Mouse (Mus musculus) megakaryocyte, adult 5-6 weeks (primary cell): ENCODE data around the gene Insm2. TPM values are rescaled to one million over a fixed set of nuclear protein-coding genes. Genes with fewer than 3 reads are reported as not detected.

Experiments
- ATAC-seq: 2 replicates; pipeline ENCODE4 v1.8.0; 2016; ENCODE audit warnings: mild to moderate bottlenecking, inconsistent platforms; ENCODE audit not compliant: poor library complexity, severe bottlenecking
- total RNA-seq, 2 experiments: library from RNA; stranded (forward) in 1 of 2; stranded (reverse) in 1 of 2; fragments of 153-499, 151-499 nt in 1 of 2; fragments of 221-1000, 200-1000 nt in 1 of 2; gene quantifications; 2 replicates each; pipeline versions ENCODE4 v1.2.3 to v1.2.4; 2015 to 2017

Insm2 gene
- total RNA-seq, 2 experiments from 2014 or later, result not detected

GRCm38 (mm10) chr12:55600503-55600994 is 1.3 kb downstream of the Insm2 start:
- ATAC-seq, result 0 out of 2 replicates have a peak, but pooled peaks have one; percentile 5

- no peak for ATAC-seq
These were observed 5.2 kb downstream of the Insm2 start for GRCm38 (mm10) chr12:55604411-55604810.

GRCm38 (mm10) chr12:55607902-55608301 is 8.7 kb downstream of the Insm2 start:
- no peak for ATAC-seq

- no peak for ATAC-seq
These were observed 11.6 kb downstream of the Insm2 start for GRCm38 (mm10) chr12:55610812-55611211.

GRCm38 (mm10) chr12:55620321-55620720 is 21.1 kb downstream of the Insm2 start:
- ATAC-seq, result no peak

GRCm38 (mm10) chr12:55622615-55623245 is 23.5 kb downstream of the Insm2 start:
- ATAC-seq, result no peak

GRCm38 (mm10) chr12:55623254-55623653 is 24.0 kb downstream of the Insm2 start:
- no peak for ATAC-seq

GRCm38 (mm10) chr12:55626711-55627110 is 27.5 kb downstream of the Insm2 start:
- no peak for ATAC-seq

- ATAC-seq, result no peak
These were observed 48.8 kb downstream of the Insm2 start for GRCm38 (mm10) chr12:55648011-55648525.

Other genes starting within 250 kb of the Insm2 start
- gene Psma6, start 215.2 kb upstream of the Insm2 start, total RNA-seq (2015), result 237 and 241 TPM in 2 replicates
- gene Psma6, start 215.2 kb upstream of the Insm2 start, total RNA-seq (2017), result 230 and 242 TPM in 2 replicates
- gene Nfkbia, start 106.8 kb upstream of the Insm2 start, total RNA-seq (2015), result 55.5 and 84.6 TPM in 2 replicates
- 52.5 and 65.3 TPM in 2 replicates for gene Nfkbia, start 106.8 kb upstream of the Insm2 start, total RNA-seq (2017)
- gene Aldoart2, start 34.2 kb upstream of the Insm2 start, total RNA-seq (2015), result not detected in 2 replicates
- not detected in 2 replicates for gene Aldoart2, start 34.2 kb upstream of the Insm2 start, total RNA-seq (2017)
- 33.7 and 39.3 TPM in 2 replicates for gene Ralgapa1, start 221.7 kb downstream of the Insm2 start, total RNA-seq (2015)
- 25.6 and 36.6 TPM in 2 replicates for gene Ralgapa1, start 221.7 kb downstream of the Insm2 start, total RNA-seq (2017)
- gene Brms1l, start 236.9 kb downstream of the Insm2 start, total RNA-seq (2015), result 12.6 and 12.8 TPM in 2 replicates
- gene Brms1l, start 236.9 kb downstream of the Insm2 start, total RNA-seq (2017), result 13.8 and 14.0 TPM in 2 replicates